Mouse (Mus musculus) hindbrain, embryonic 14.5 days (tissue): ENCODE measurements around the gene Ggta1. TPM values are rescaled to one million over a fixed set of nuclear protein-coding genes. Genes with fewer than 3 reads are reported as not detected.

ENCODE experiments used
- ATAC-seq: fragments of 200-750 bp; cut with Nextera tagmentation; 2 replicates; pipeline ENCODE4 v1.8.0; 2017; ENCODE audit warnings: moderate number of reproducible peaks, mild to moderate bottlenecking, moderate TSS enrichment, moderate library complexity; ENCODE audit not compliant: low FRiP score
- DNase-seq: peaks from one replicate; pipeline ENCODE4 v3.0.0-alpha.2; 2015; ENCODE audit warnings: low spot score
- H3K27ac ChIP-seq: fragments of 300-500 bp; sonication (generic); 2 replicates; pipeline ENCODE4 v1.5.1; 2014; ENCODE audit warnings: mild to moderate bottlenecking, moderate library complexity
- H3K27me3 ChIP-seq: fragments of 300-500 bp; sonication (generic); 2 replicates; pipeline ENCODE4 v1.6.1; 2014; ENCODE audit warnings: mild to moderate bottlenecking, low read length, mixed read lengths; ENCODE audit not compliant: control insufficient read depth, insufficient read depth
- H3K36me3 ChIP-seq: fragments of 300-500 bp; sonication (generic); replicated peaks from 2 replicates; pipeline ENCODE4 v1.6.1; 2014; ENCODE audit not compliant: control insufficient read depth, insufficient read depth
- H3K4me1 ChIP-seq: fragments of 300-500 bp; sonication (generic); replicated peaks from 2 replicates; pipeline ENCODE4 v1.6.1; 2014; ENCODE audit warnings: antibody characterized with exemption, low read length, mixed read lengths; ENCODE audit not compliant: control insufficient read depth, insufficient read depth
- H3K4me2 ChIP-seq: fragments of 300-500 bp; sonication (generic); replicated peaks from 2 replicates; pipeline ENCODE4 v1.6.1; 2014; ENCODE audit warnings: mild to moderate bottlenecking, moderate library complexity
- H3K4me3 ChIP-seq: fragments of 300-500 bp; sonication (generic); replicated peaks from 2 replicates; pipeline ENCODE4 v1.5.1; 2014; ENCODE audit warnings: mild to moderate bottlenecking, low read length
- H3K9ac ChIP-seq: fragments of 300-500 bp; sonication (generic); 2 replicates; pipeline ENCODE4 v1.6.1; 2014
- H3K9me3 ChIP-seq: fragments of 300-500 bp; sonication (generic); 2 replicates; pipeline ENCODE4 v1.6.1; 2016; ENCODE audit warnings: low read length; ENCODE audit not compliant: control insufficient read depth
- WGBS: fragments of 180-500 bp; shearing (Covaris S2); extraction: QIAGEN DNeasy Blood & Tissue Kit; methylation state at CpG from one replicate; pipeline ENCODE4 v1.1.7; 2014; 5-methylcytosine and 5-hydroxymethylcytosine counted together
- polyA plus RNA-seq: library from polyadenylated mRNA; unstranded; fragments of >200 nt; fragmentation: Nextera tagmentation; extraction: Ambion mirVana; gene quantifications from 2 replicates; pipeline ENCODE4 v1.2.1, GENCODE M21; 2014

The Ggta1 gene
- polyA plus RNA-seq, 1 experiment from 2014 or later: 8.4 TPM

DNA sequence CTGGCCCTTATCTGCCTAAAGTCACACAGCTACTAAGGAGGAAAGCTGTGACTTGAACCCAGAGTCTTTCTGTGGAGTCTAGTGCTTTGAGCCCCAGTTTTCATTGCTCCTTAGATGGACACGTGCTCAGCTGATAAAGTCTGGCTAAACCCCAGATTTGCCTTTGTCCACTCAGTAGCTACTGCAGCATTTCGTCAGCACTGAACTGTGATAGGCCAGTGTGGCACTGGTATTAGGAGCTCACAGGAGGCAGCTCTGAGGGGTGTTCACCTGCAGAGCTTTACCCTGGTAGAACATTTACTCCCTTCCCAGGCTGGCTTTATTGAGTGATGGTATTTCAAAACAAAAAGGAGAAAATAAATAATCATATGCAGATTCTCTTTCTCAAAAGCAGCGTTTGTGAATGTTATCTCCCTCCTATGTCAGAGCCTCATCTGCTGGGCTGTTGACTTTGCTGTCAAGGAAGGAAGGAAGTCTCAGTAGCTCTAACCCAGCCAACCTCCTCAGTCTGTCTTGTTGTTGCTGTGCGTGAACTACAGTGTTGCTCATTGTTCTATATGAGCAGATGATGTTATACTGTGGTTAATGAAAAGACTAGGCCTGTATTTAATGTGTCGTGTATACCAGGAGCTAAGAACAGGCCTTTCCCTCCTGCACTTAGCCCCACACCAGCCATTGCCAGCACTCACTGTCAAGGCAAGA, 54.5 kb downstream of the Ggta1 start:
- H3K9me3 ChIP-seq: no peaks in the 10 kb centered on the region
- no peak overlapping the region for H3K27ac ChIP-seq
- DNase-seq: no peak
- no peak overlapping the region for H3K4me2 ChIP-seq
- H3K27me3 ChIP-seq: no peaks in the 10 kb centered on the region
- H3K4me3 ChIP-seq: no peak overlapping the region
- no peak overlapping the region for H3K9ac ChIP-seq
- H3K4me1 ChIP-seq: no peaks in the 10 kb centered on the region
- 90% methylated on average over 5 of the region's 5 CpGs for WGBS
- no peak for ATAC-seq
- H3K36me3 ChIP-seq: no peaks in the 10 kb centered on the region

DNA sequence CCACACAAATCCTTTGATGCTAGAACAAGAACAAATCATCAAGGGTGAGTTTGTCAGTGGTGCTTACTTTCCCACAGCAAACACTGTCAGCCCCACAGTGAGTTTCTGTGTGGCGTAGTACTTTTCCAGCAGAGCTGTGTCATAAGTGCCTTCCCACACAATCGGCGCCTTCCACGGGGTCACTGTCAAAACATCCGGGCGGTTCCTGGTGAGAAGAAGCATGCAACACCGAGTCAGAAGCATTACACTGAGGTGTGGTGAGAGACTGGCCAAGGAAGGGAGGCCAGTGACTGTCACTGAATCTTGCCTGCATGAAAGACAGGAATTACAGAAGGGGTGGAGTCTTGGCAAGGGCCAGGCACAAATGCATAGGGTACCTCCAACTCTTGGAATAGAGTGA, 55.2 kb downstream of the Ggta1 start:
- H3K4me1 ChIP-seq: no peaks in the 10 kb centered on the region
- DNase-seq: no peak
- H3K27me3 ChIP-seq: no peaks in the 10 kb centered on the region
- 88% methylated on average over 7 of the region's 7 CpGs for WGBS
- no peaks in the 10 kb centered on the region for H3K36me3 ChIP-seq
- ATAC-seq: no peak
- H3K9me3 ChIP-seq: no peaks in the 10 kb centered on the region
- H3K9ac ChIP-seq: no peak overlapping the region
- no peak overlapping the region for H3K27ac ChIP-seq
- H3K4me2 ChIP-seq: no peak overlapping the region
- H3K4me3 ChIP-seq: no peak overlapping the region

DNA sequence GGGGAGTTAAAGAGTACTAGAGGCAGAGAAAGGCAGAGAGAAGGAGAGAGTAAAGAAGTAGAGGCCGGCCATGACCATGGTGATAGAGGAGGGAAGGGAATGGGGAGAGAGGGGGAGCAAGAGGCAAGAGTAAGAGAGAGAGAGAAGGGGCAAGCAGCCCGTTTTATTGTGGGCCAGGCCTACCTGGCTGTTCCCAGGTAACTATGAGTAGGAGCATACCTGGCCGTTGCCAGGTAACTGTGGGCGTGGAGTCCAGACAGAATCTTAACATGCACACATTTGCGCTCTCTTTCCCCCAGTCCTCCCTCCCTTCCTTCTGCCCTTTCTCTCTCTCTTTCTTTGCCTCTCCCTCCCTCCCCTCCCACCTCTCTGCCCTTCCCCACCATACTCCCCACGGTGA, 55.8 kb downstream of the Ggta1 start:
- DNase-seq (no peak), ATAC-seq (no peak)
- Histone ChIP-seq H3K36me3 (no peaks in the 10 kb centered on the region), H3K27me3 (no peaks in the 10 kb centered on the region), H3K27ac (no peak overlapping the region), H3K9me3 (no peaks in the 10 kb centered on the region), H3K4me3 (no peak overlapping the region), H3K4me1 (no peaks in the 10 kb centered on the region), H3K9ac (no peak overlapping the region), H3K4me2 (no peak overlapping the region)
- 90% methylated on average over 6 of the region's 6 CpGs for WGBS

DNA sequence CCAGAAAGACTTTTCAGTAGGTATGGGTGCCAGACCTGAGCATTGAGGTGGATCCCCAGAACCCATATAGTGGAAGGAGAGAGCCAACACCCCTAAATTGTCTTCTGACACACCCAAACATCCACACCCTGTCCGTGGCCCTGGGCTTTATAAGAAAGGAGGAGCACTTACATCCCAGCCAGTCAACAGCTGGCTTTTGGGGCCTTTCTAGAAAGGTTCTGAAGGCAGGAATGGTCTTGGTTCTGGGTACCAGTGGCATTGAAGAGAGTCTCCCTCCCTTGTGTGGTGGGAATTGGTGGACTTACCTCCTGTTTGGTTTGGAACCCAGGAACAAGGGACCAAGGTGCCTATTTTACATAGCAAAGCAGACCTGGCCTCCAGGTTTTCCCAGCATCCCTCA, 56.4 kb downstream of the Ggta1 start:
- WGBS: 79% methylated on average over 1 of the region's 1 CpGs
- Histone ChIP-seq H3K9ac (no peak overlapping the region), H3K4me3 (no peak overlapping the region), H3K27me3 (no peaks in the 10 kb centered on the region), H3K4me1 (no peaks in the 10 kb centered on the region), H3K27ac (no peak overlapping the region), H3K9me3 (no peaks in the 10 kb centered on the region), H3K36me3 (no peaks in the 10 kb centered on the region), H3K4me2 (no peak overlapping the region)
- no peak for ATAC-seq
- no peak for DNase-seq

DNA sequence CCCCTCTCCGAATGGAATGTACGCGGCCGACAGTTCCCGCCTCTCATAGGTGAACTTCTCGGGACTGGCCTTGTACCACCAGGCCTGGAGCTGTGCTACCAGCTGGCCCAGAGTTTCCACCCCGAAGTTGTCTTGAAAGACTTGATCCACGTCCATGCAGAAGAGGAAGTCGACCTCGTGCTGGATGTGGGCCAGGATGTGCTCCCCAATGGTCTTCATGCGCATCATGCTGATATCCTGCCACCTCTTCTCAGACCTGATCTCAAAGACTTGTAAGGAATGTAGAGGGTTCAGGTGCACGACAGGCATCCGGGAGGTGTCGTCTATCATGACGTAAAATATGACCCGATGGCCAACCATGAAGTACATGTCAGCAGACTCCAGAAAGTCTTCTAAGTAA, 60.6 kb downstream of the Ggta1 start:
- Histone ChIP-seq H3K4me3 (no peak overlapping the region), H3K27me3 (no peaks in the 10 kb centered on the region), H3K36me3 (no peaks in the 10 kb centered on the region), H3K9ac (no peak overlapping the region), H3K4me1 (no peaks in the 10 kb centered on the region), H3K27ac (no peak overlapping the region), H3K9me3 (no peaks in the 10 kb centered on the region), H3K4me2 (no peak overlapping the region)
- 95% methylated on average over 16 of the region's 16 CpGs for WGBS
- DNase-seq: no peak
- ATAC-seq: no peak

DNA sequence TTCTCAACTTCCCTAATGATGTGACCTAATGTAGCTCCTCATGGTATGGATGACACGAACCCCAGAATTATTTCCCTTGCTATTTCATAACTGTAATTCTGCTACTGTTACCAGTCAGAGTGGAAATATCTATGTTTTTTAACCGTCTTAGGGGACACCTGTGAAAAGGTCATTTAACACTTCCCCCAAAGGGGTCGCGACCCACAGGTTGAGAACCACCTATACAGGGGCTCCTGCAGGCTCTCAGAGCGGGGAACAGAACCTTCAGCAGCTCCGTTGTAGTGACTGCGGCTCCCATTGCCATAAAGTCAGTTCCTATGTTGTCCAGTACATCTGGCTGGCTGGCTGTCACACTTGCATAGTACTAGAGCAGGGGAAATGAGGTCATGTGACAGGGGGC, 62.3 kb downstream of the Ggta1 start:
- Histone ChIP-seq H3K36me3 (no peaks in the 10 kb centered on the region), H3K4me3 (no peak overlapping the region), H3K4me1 (no peaks in the 10 kb centered on the region), H3K9me3 (no peaks in the 10 kb centered on the region), H3K27me3 (no peaks in the 10 kb centered on the region), H3K9ac (no peak overlapping the region), H3K27ac (no peak overlapping the region), H3K4me2 (no peak overlapping the region)
- DNase-seq (no peak), ATAC-seq (no peak)
- WGBS: 94% methylated on average over 7 of the region's 7 CpGs

DNA sequence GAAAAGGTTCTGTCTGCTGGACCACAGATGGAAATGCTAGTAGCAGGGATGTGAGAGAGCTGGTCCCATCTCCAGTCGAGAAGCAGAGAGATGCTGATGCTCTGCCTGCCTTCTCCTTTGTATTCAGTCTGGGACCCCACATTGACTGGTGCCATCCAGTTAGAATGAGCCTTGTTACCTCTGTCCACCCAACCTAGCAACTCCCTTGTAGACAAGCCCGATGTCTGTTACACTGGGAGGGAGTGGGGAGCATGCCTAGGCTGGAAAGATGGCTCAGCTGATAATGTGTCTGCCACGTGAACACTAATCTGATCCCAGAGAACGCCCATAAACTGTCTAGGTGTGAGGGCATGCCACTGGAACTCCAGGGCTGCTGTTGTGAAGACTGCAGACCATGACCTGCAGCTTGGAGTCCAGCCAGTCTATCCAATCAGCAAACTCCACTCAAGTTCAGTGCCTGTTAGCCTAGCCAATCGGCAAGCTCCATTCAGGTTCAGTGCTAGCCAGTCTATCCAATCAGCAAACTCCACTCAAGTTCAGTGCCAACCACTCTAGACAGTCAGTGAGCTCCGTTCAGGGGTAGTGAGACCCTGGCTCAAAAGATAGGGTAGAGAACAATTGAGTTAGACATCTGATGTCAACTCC, 64.7 kb downstream of the Ggta1 start:
- no peaks in the 10 kb centered on the region for H3K4me1 ChIP-seq
- no peaks in the 10 kb centered on the region for H3K9me3 ChIP-seq
- H3K4me3 ChIP-seq: no peak overlapping the region
- H3K36me3 ChIP-seq: no peaks in the 10 kb centered on the region
- H3K4me2 ChIP-seq: no peak overlapping the region
- H3K9ac ChIP-seq: no peak overlapping the region
- no peaks in the 10 kb centered on the region for H3K27me3 ChIP-seq
- WGBS: 83% methylated on average over 6 of the region's 6 CpGs
- ATAC-seq (no peak), DNase-seq (no peak)
- H3K27ac ChIP-seq: no peak overlapping the region

DNA sequence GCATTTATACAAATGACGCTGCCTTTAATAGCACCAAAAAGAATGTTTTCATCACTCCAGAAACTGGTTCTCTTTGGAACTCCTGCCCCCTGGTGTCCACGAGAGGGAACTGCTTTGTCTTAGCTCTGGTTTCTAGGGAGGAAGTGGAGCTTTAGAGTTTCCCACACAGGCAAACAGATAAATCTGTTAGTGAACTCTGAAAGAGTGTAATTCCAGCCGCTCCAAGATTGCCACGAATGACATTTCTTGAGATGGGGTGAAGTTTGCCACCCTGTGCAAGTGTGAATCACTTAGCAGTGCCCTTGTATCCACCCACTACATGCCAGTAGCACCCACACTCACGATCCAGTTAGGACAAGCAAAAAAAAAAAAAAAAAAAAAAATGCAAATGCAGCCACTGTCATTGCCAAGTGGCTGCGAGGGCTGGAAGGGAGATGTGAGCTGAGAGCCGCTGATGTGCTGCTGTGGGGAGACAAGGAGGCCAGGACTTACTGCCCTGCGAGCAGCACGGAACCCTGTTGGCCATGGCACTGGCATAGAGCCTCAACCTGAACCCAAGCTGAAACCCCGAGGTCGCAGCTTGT, 65.3 kb downstream of the Ggta1 start:
- 53% methylated on average over 11 of the region's 11 CpGs for WGBS
- H3K27me3 ChIP-seq: no peaks in the 10 kb centered on the region
- H3K9ac ChIP-seq: no peak overlapping the region
- H3K4me1 ChIP-seq: no peaks in the 10 kb centered on the region
- no peak overlapping the region for H3K4me3 ChIP-seq
- H3K36me3 ChIP-seq: no peaks in the 10 kb centered on the region
- H3K9me3 ChIP-seq: no peaks in the 10 kb centered on the region
- ATAC-seq: no peak; the same call in 1 of the 2 replicates
- H3K27ac ChIP-seq: no peak overlapping the region
- H3K4me2 ChIP-seq: no peak overlapping the region
- peak; percentile 89 for DNase-seq

DNA sequence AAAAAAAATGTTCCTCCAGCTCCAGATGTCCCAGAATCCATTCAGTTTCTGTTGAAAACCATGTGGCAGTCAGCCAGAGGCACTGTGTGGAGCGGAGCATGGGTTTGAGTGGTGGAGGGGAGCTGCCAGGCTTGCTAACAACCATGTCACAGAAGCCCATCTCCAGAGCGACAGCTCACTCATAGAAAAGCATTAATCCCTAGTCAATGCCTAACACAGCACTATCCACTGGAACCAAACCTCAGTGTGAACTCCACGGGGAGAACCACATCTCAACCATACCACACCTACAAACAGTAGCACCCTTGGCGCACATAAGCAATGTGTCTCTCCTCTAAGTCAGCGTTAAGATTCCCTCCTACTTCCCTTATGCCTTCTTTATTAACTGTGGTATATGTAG, 65.9 kb downstream of the Ggta1 start, which contains the start of gene 4930402F06Rik:
Gene 4930402F06Rik, minus strand, starts transcription at position 80 of the 400 bp plus-strand sequence.
- ATAC-seq: no peak; the same call in 1 of the 2 replicates
- no peak within 1 kb of the TSS for H3K4me3 ChIP-seq
- DNase-seq: peak; percentile 25
- 53% methylated on average over 5 of the region's 5 CpGs for whole genome bisulfite sequencing
- H3K36me3 ChIP-seq: no peaks in the 10 kb centered on the region
- no peak within 1 kb of the TSS for H3K4me2 ChIP-seq
- no peak within 1 kb of the TSS for H3K27ac ChIP-seq
- H3K4me1 ChIP-seq: no peaks in the 10 kb centered on the region
- no peaks in the 10 kb centered on the region for H3K9me3 ChIP-seq
- no peak within 1 kb of the TSS for H3K9ac ChIP-seq
- H3K27me3 ChIP-seq: no peaks in the 10 kb centered on the region
